Mouse (Mus musculus) lung, postnatal 0 days (tissue): ENCODE measurements around the gene Tmem246.

Experiments
- CTCF ChIP-seq: IDR thresholded peaks from 2 replicates; pipeline ENCODE4 v1.5.1; 2016; ENCODE audit warnings: antibody characterized with exemption, mild to moderate bottlenecking
- EP300 ChIP-seq: IDR thresholded peaks from 2 replicates; pipeline ENCODE4 v1.6.1; 2016; ENCODE audit warnings: antibody characterized with exemption, mild to moderate bottlenecking, control low read depth

GRCm38 (mm10) chr4:49622272-49622671 is 24.6 kb upstream of the Tmem246 start:
- TF ChIP-seq CTCF (no peak), EP300 (peak; percentile 65; the same call in 1 of the 2 replicates)
